Mouse (Mus musculus): ENCODE results near the gene Samhd1. TPM values are rescaled to one million over a fixed set of nuclear protein-coding genes. Genes with fewer than 3 reads are reported as not detected.
A peak's percentile ranks its signal among the peaks of the same experiment; 100 is the strongest.
"Not testable (repeated sequence)": the region's sequence is repeated elsewhere in the genome, so short reads cannot be mapped to it uniquely, and the experiment has no call there.

The Samhd1 gene
- total and polyA plus RNA-seq, 2 experiments from 2014 or later, result 11.9 to 12.7 TPM

GRCm38 (mm10) chr2:157170166-157170565, 35.1 kb upstream of the Samhd1 start:
- TF ChIP-seq CTCF (IDR thresholded peaks at IDR 0.05; ENCODE audit: low read depth), result no peak
- WGBS, result 16% methylated on average over 5 of the region's 5 CpGs
- peak; percentile 67 for DNase-seq (ENCODE audit: low spot score)
- H3K9me3 ChIP-seq (ENCODE audit: low read length), result no peaks in the 10 kb centered on the region
- H3K4me2 ChIP-seq (ENCODE audit: low read depth, low read length), result no peak overlapping the region
- H3K27me3 ChIP-seq (ENCODE audit: insufficient read depth, low read length), result no peaks in the 10 kb centered on the region
- H3K4me3 ChIP-seq (ENCODE audit: low read length), result no peak overlapping the region
- 0 out of 2 replicates have a peak, but pooled peaks cover 5% of the 10 kb centered on the region for H3K36me3 ChIP-seq (ENCODE audit: insufficient read depth, low read length)
- H3K27ac ChIP-seq, result peak overlapping the region; percentile 51; the same call in 1 of the 2 replicates
- no peaks in the 10 kb centered on the region for H3K4me1 ChIP-seq (ENCODE audit: insufficient read depth, low read length)
- H3K9ac ChIP-seq (replicated peaks; ENCODE audit: low read length), result no peak overlapping the region
- ATAC-seq, result peak; percentile 91

DNA sequence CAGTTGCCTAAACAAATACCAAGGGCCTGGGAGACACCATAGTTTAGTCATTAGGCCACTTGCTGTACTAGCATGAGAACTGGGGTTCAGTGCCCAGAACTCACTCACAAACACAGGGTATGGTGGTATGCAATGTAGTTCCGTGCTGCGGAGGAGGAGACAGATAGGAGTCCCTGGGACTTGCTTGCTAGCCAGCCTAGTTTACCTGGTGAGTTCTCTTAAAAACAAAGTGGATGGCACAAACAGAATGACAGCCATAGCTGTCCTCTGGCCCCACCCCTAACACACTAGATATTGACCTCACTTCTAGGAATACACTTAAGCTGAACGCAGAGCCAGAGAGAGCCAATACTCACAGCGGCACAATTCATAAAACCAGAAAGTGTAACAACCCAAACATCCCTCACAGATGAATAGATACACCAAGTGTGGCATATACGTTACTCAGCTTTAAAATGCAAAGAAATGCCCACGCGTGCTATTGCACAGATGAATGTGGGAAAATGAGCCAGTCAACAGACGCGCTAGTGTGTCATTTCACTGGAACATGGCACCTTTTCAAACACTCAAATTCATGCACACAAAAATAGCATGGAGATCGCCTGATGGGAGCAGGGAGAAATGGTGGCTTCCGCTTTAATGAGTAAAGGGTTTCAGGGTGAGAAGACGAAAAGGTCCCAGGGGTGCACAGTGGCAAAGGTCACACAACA, 31.5 kb upstream of the Samhd1 start:
- Histone ChIP-seq H3K27me3 (ENCODE audit: insufficient read depth, low read length) (no peaks in the 10 kb centered on the region), H3K9me3 (ENCODE audit: low read length) (no peaks in the 10 kb centered on the region), H3K9ac (replicated peaks; ENCODE audit: low read length) (no peak overlapping the region), H3K36me3 (ENCODE audit: insufficient read depth, low read length) (no peaks in the 10 kb centered on the region), H3K27ac (no peak overlapping the region), H3K4me1 (ENCODE audit: insufficient read depth, low read length) (no peaks in the 10 kb centered on the region), H3K4me2 (ENCODE audit: low read depth, low read length) (no peak overlapping the region), H3K4me3 (ENCODE audit: low read length) (no peak overlapping the region)
- no peak for ATAC-seq
- 93% methylated on average over 12 of the region's 12 CpGs for WGBS
- DNase-seq (ENCODE audit: low spot score), result no peak
- TF ChIP-seq CTCF (IDR thresholded peaks at IDR 0.05; ENCODE audit: low read depth), result no peak

- not testable (repeated sequence) for DNase-seq (ENCODE audit: low spot score); H3K4me3 ChIP-seq (ENCODE audit: low read length); ATAC-seq; H3K27me3 ChIP-seq (ENCODE audit: insufficient read depth, low read length); H3K36me3 ChIP-seq (ENCODE audit: insufficient read depth, low read length); H3K9ac ChIP-seq (replicated peaks; ENCODE audit: low read length); H3K27ac ChIP-seq; H3K9me3 ChIP-seq (ENCODE audit: low read length); H3K4me2 ChIP-seq (ENCODE audit: low read depth, low read length); H3K4me1 ChIP-seq (ENCODE audit: insufficient read depth, low read length)
Measured at GRCm38 (mm10) chr2:157165312-157166224, 30.5 kb upstream of the Samhd1 start.

DNA sequence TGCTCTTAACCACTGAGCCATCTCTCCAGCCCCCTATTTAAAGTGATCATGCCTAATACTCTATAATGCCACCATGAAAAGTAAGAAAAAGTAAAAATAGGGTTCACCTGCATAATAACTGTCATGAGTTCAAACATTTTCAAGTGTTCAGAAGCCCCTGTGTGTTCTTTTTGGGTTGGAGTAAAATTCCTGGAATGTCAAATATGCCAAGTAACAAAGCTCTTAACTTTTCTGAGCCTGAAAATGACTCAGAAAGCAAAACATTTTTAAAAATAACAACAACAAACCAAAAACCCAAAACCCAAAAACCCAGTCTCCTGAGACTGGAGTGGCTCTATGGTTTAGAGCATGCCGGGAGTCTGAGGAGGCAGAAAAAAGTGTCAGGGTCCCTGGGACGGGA, 29.0 kb upstream of the Samhd1 start:
- Histone ChIP-seq H3K9me3 (ENCODE audit: low read length) (no peaks in the 10 kb centered on the region), H3K27ac (no peak overlapping the region), H3K4me2 (ENCODE audit: low read depth, low read length) (no peak overlapping the region), H3K36me3 (ENCODE audit: insufficient read depth, low read length) (peaks cover 1% of the 10 kb centered on the region; the same call in 1 of the 2 replicates), H3K27me3 (ENCODE audit: insufficient read depth, low read length) (no peaks in the 10 kb centered on the region), H3K9ac (replicated peaks; ENCODE audit: low read length) (no peak overlapping the region), H3K4me1 (ENCODE audit: insufficient read depth, low read length) (no peaks in the 10 kb centered on the region), H3K4me3 (ENCODE audit: low read length) (no peak overlapping the region)
- TF ChIP-seq CTCF (IDR thresholded peaks at IDR 0.05; ENCODE audit: low read depth), result no peak
- 94% methylated on average over 2 of the region's 2 CpGs for WGBS
- no peak for DNase-seq (ENCODE audit: low spot score)
- no peak for ATAC-seq

DNA sequence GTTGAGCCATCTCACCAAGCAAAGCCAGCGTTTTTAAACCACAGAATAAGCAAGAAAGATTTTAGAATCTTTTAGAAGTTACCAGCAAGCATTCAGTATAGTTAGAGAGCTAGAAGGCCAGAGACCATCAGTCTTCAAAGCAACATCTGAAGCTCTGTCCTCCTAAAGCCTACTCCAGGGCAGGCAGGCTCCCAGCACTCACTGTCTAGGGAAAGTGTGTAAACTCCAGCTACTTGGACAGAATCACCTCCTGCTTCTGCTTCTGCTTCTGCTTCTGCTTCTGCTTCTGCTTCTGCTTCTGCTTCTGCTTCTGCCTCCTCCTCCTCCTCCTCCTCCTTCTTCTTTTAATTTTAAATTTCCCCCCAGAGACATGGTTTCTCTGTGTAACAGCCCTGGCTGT, 21.0 kb upstream of the Samhd1 start:
- H3K4me2 ChIP-seq (ENCODE audit: low read depth, low read length), result no peak overlapping the region
- no peak overlapping the region for H3K4me3 ChIP-seq (ENCODE audit: low read length)
- H3K27me3 ChIP-seq (ENCODE audit: insufficient read depth, low read length), result no peaks in the 10 kb centered on the region
- WGBS, result 85% methylated on average over 1 of the region's 1 CpGs
- H3K27ac ChIP-seq, result no peak overlapping the region
- TF ChIP-seq CTCF (IDR thresholded peaks at IDR 0.05; ENCODE audit: low read depth), result no peak
- no peak overlapping the region for H3K9ac ChIP-seq (replicated peaks; ENCODE audit: low read length)
- ATAC-seq (no peak), DNase-seq (ENCODE audit: low spot score) (no peak)
- no peaks in the 10 kb centered on the region for H3K4me1 ChIP-seq (ENCODE audit: insufficient read depth, low read length)
- H3K36me3 ChIP-seq (ENCODE audit: insufficient read depth, low read length), result peaks cover 15% of the 10 kb centered on the region; the same call in 1 of the 2 replicates
- H3K9me3 ChIP-seq (ENCODE audit: low read length), result no peaks in the 10 kb centered on the region

DNA sequence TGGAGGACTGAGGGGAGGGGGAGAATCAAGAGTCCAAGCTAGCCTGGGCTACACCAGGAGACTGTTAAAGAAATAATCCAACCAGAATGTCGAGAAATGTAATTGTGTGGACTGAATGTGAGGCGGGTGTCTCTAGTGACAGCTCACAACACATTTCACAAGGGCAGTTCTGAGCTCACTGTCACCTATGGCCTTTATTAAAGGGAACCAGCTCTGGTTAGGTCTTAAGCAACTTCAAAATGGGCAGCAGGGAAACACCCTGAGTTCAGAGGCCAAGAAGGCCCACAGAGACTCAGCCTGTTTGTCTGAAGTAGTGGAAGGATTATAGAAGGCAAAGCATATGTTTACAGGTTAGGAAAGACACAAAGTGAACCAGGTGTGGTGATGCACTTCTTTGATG, 18.2 kb upstream of the Samhd1 start:
- Histone ChIP-seq H3K27ac (no peak overlapping the region), H3K36me3 (ENCODE audit: insufficient read depth, low read length) (peaks cover 24% of the 10 kb centered on the region; the same call in 1 of the 2 replicates)

More for the DNA sequence above, 18.2 kb upstream of the Samhd1 start:
- Histone ChIP-seq H3K27me3 (ENCODE audit: insufficient read depth, low read length) (no peaks in the 10 kb centered on the region), H3K4me1 (ENCODE audit: insufficient read depth, low read length) (no peaks in the 10 kb centered on the region), H3K4me3 (ENCODE audit: low read length) (no peak overlapping the region), H3K9ac (replicated peaks; ENCODE audit: low read length) (no peak overlapping the region), H3K4me2 (ENCODE audit: low read depth, low read length) (no peak overlapping the region), H3K9me3 (ENCODE audit: low read length) (no peaks in the 10 kb centered on the region)
- ATAC-seq, result no peak
- 89% methylated on average over 2 of the region's 2 CpGs for WGBS
- no peak for TF ChIP-seq CTCF (IDR thresholded peaks at IDR 0.05; ENCODE audit: low read depth)
- no peak for DNase-seq (ENCODE audit: low spot score)

Data from hindbrain, postnatal 0 days (tissue).